Mouse (Mus musculus) gastrocnemius, adult 18-20 months (tissue): ENCODE measurements at regions not wholly inside any gene's neighbourhood (a gene's known extent, or its start where the extent isn't known, plus 50 kb on each side); places are given as distances from the start of the nearest gene placed in this dataset.

Experiments used
- DNase-seq: peaks from one replicate; pipeline ENCODE4 v3.0.0; 2021; ENCODE audit warnings: low spot score

GRCm38 (mm10) chr5:118353689-118354088 lies 108.7 kb downstream of the 2410131K14Rik start:
- DNase-seq = no peak

- DNase-seq = no peak
Observed at GRCm38 (mm10) chr5:118354127-118354526, 109.1 kb downstream of the 2410131K14Rik start.

GRCm38 (mm10) chr5:118354871-118355270 lies 109.8 kb downstream of the 2410131K14Rik start:
- DNase-seq = no peak

- no peak for DNase-seq
Observed at GRCm38 (mm10) chr5:118355287-118355686, 110.3 kb downstream of the 2410131K14Rik start.

- no peak for DNase-seq
Observed at GRCm38 (mm10) chr5:118355691-118356337, 110.8 kb downstream of the 2410131K14Rik start.

GRCm38 (mm10) chr5:118359646-118360373 lies 114.8 kb downstream of the 2410131K14Rik start:
- DNase-seq = no peak

- DNase-seq = no peak
Observed at GRCm38 (mm10) chr5:118360374-118361064, 115.5 kb downstream of the 2410131K14Rik start.

GRCm38 (mm10) chr5:118361133-118361852 lies 116.3 kb downstream of the 2410131K14Rik start:
- no peak for DNase-seq

- no peak for DNase-seq
Observed at GRCm38 (mm10) chr5:118361853-118362406, 116.9 kb downstream of the 2410131K14Rik start.

- no peak for DNase-seq
Observed at GRCm38 (mm10) chr5:118362738-118363137, 117.7 kb downstream of the 2410131K14Rik start.

- no peak for DNase-seq
Observed at GRCm38 (mm10) chr5:118363154-118363553, 118.1 kb downstream of the 2410131K14Rik start.

GRCm38 (mm10) chr5:118364646-118365045 lies 119.6 kb downstream of the 2410131K14Rik start:
- DNase-seq = no peak

- DNase-seq = no peak
Observed at GRCm38 (mm10) chr5:118365196-118365595, 120.2 kb downstream of the 2410131K14Rik start.

- DNase-seq = peak; percentile 29
Observed at GRCm38 (mm10) chr5:118365651-118366050, 120.6 kb downstream of the 2410131K14Rik start.

GRCm38 (mm10) chr5:118367047-118367446 lies 122.0 kb downstream of the 2410131K14Rik start:
- peak; percentile 47 for DNase-seq

- DNase-seq = no peak
Observed at GRCm38 (mm10) chr5:118373581-118373981, 128.6 kb downstream of the 2410131K14Rik start.

GRCm38 (mm10) chr5:118374968-118375367 lies 129.9 kb downstream of the 2410131K14Rik start:
- no peak for DNase-seq

- no peak for DNase-seq
Observed at GRCm38 (mm10) chr5:118375916-118376315, 130.9 kb downstream of the 2410131K14Rik start.

- no peak for DNase-seq
Observed at GRCm38 (mm10) chr5:118376478-118376877, 131.5 kb downstream of the 2410131K14Rik start.

GRCm38 (mm10) chr5:118377402-118377848 lies 132.4 kb downstream of the 2410131K14Rik start:
- no peak for DNase-seq
